Mouse (Mus musculus) duodenum, adult 2 months (tissue): ENCODE results near the gene Cd27. TPM values are rescaled to one million over a fixed set of nuclear protein-coding genes. Genes with fewer than 3 reads are reported as not detected.

ENCODE experiments used
- polyA plus RNA-seq: library from polyadenylated mRNA; depleted of rRNA; stranded (reverse); fragments of >200 nt; gene quantifications from 2 replicates; pipeline ENCODE4 v1.2.3, GENCODE M21; 2012; ENCODE audit warnings: low replicate concordance; rRNA removed

The Cd27 gene
- polyA plus RNA-seq, result 1.6 and 3.5 TPM in 2 replicates

DNA sequence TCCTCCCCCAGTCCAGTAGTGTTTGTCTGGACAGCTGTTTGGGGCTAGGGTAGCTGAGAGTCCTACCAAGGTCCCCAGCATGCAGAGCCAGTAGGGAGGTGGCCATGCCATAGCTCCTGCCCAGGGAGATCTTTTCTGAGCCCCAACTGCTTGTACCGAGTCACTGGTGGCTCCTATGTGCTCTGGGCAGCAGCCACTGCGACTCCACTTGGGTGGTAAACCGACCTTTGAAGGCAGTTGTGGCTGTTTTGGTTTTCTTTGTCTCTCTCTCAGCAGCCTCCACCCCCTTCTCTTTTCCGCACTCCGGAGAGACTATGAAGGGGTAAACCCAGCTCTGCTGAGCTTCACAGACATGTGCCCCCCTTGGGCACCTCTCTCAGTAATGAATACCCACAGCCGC, at the start of gene Cd27:
Gene Cd27, minus strand, starts transcription at position 229 of the 400 bp plus-strand sequence.

DNA sequence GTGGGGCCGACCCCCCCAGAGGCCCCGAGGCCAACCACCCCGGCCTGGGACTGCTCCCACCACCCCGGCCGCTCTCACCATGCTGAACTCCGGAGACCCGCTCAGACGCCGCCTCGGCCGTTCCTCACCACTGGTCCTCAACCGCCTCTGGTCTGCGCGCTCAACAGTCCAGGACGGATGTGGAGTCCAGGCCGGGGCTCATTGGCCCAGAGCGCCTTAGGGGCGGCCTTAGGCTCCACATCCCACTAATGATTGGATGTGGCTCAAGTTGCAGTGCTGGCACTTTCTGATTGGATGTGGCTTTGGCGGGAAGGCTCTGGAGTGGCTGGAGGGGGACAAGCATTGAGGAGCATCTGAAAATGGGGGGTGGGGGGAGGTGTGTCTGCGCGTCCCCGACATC, 49.1 kb upstream of the Cd27 start, which contains the start of gene Tuba3a:
Gene Tuba3a, minus strand, starts transcription at position 153 of the 400 bp plus-strand sequence.

DNA sequence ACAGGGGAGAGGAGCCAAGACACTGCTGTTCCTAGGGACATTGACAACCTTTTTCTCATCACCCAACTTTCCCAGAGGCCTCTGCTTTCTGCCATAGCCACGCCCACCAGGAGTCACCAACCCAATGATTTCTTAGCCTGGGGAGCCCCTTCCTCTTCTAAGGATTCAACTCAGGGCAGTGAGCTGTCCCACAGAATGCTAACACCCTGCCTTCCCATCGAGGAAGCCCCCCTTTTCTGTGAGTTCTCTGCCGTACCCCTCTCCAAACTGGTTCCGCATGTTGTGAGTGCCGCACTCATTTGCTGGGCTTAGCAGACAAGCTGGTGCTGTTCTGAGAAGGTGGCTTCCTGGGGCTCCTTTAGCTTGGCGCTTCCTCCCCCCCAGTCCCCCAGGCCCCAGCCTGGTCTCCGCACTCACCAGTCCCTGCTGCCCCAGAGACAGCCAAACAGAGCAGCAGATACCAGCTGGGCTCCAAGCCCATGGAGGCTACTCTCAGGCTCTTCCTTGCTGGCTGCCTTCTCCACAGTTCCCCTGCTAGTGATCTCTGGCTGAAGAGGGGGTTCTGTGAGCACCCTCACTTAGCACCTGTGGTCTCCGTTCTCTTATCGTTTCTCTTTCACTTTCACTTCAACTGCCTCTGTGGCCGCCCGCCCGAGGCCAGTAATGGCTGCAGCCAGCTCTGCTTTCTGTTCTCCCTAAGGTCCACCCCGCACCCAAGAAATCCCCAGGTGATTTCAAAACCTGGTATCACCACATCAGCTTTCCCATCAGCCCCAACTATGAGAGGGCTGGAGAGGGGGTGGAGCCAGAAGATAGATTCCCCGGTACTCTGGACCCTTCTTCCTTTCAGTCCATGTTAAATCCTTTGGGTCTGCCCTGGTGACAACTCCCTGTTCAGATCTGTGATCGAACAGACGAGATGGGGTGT, 5.4 kb downstream of the Cd27 start, which contains the start of gene Tapbpl:
Gene Tapbpl, minus strand, starts transcription at position 744 of the 928 bp plus-strand sequence.

DNA sequence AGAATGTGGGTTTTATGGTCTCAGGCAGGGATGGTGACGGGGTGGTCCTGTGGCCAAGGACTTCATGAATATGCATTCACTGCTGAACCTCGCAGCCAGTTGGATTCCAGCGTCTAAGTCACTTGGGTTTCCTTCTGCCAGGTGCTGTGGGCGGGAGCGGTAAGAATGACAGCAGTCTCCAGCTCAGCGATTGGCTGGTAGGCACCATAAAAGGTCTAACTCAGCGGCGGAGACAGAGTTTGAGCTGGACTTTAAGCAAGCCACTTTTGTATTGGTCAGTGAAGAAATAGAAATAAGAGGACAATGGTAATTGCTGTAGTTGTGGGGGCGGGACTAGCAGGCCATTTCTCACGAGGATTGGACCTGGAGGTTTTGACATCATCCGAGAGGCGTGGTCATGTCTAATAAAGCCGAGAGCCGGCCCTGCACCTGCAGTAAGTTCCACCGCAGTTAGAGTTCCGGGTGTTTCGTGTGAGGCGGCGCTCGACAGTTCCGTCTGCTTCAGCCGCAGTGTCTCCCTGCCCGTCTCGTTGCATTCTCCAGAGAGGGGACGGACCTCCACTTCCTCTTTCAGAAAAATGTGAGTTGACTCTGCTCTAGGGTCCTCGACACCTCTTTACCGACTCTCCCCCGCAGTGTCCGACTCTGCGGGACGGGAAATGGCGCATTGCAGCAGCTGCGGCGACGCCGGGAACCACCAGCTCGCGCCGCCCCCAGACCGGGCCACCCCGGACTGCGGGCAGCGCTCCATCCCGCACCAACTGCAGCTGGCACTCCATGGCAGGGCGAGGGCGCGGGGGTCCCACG, 21.5 kb downstream of the Cd27 start, which contains the start of gene Vamp1:
Gene Vamp1, plus strand, starts transcription at position 404 of the 807 bp plus-strand sequence.

DNA sequence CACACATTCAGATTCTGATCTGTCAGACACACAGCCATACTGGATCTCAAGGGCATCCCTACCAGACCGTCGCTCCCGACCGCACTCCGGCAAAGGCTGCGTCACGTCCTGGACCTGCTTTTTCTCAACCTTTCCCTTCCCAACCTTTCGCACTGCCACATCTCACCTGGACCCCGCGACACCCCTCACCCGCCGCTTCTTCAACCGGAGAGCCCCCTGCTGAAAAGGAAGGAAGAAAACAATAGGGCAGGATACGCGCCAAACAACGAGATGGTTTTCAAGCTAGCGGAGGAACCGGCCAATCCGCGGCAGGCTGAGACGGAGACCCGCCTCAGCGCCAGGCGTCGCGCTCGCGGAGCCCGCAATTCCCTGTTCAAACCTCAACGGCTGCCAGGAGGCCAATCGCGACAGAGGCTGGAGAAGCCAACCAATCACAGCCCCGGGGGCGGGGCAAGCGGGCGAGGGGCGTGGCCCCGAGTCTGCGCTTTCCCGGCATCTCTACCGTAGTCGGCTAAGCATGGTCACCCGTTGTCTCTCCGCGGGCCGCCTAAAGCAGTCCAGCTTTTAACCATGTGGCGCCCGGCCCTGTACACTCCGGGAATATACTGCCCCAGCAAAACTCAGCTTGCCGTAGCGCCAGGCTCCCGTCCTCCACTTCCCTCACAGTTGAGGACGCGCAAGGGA, 45.3 kb downstream of the Cd27 start, which contains the start of the genes Ncapd2 and Mrpl51:
Gene Ncapd2, minus strand, starts transcription at position 370 of the 684 bp plus-strand sequence.
Gene Mrpl51, plus strand, starts transcription at position 470 of the 684 bp plus-strand sequence.

Other genes with a start within 250 kb of the Cd27 start
- 3.2 and 4.2 TPM in 2 replicates for gene Pianp, start 240.3 kb downstream of the Cd27 start, polyA plus RNA-seq
- 34.6 and 47.6 TPM in 2 replicates for gene Zfp384, start 227.9 kb downstream of the Cd27 start, polyA plus RNA-seq
- gene Ing4, start 197.2 kb downstream of the Cd27 start, polyA plus RNA-seq, result 32.0 and 39.8 TPM in 2 replicates
- gene Acrbp, start 187.3 kb downstream of the Cd27 start, polyA plus RNA-seq, result 11.1 and 17.9 TPM in 2 replicates
- gene Lpar5, start 169.1 kb downstream of the Cd27 start, polyA plus RNA-seq, result 129 and 167 TPM in 2 replicates
- 19.3 and 20.9 TPM in 2 replicates for gene Chd4, start 141.0 kb downstream of the Cd27 start, polyA plus RNA-seq
- 6.3 and 8.1 TPM in 2 replicates for gene Nop2, start 105.1 kb downstream of the Cd27 start, polyA plus RNA-seq
- gene Iffo1, start 91.8 kb downstream of the Cd27 start, polyA plus RNA-seq, result 8.8 and 10.6 TPM in 2 replicates
- gene Gapdh, start 70.5 kb downstream of the Cd27 start, polyA plus RNA-seq, result 4,213 and 4,236 TPM in 2 replicates
- 47.2 and 47.9 TPM in 2 replicates for gene Ncapd2, start 45.3 kb downstream of the Cd27 start, polyA plus RNA-seq
- 36.1 and 67.8 TPM in 2 replicates for gene Mrpl51, start 45.2 kb downstream of the Cd27 start, polyA plus RNA-seq
- 6.9 and 10.7 TPM in 2 replicates for gene Vamp1, start 21.5 kb downstream of the Cd27 start, polyA plus RNA-seq
- 25.3 and 44.5 TPM in 2 replicates for gene Tapbpl, start 5.2 kb downstream of the Cd27 start, polyA plus RNA-seq
- 0.09 TPM in 1 of 2 replicates, not detected in the other for gene Tuba3a, start 49.0 kb upstream of the Cd27 start, polyA plus RNA-seq
- gene Ltbr, start 76.9 kb upstream of the Cd27 start, polyA plus RNA-seq, result 182 and 267 TPM in 2 replicates
- gene Scnn1a, start 83.6 kb upstream of the Cd27 start, polyA plus RNA-seq, result 9.8 and 19.9 TPM in 2 replicates
- 150 and 220 TPM in 2 replicates for gene Tnfrsf1a, start 112.4 kb upstream of the Cd27 start, polyA plus RNA-seq
- 26.6 and 65.1 TPM in 2 replicates for gene Plekhg6, start 143.8 kb upstream of the Cd27 start, polyA plus RNA-seq